Mouse (Mus musculus) CH12.LX (cell line): ENCODE data around the gene Slc15a3. TPM values are rescaled to one million over a fixed set of nuclear protein-coding genes. Genes with fewer than 3 reads are reported as not detected.

ENCODE experiments used
- DNase-seq: peaks from one replicate; pipeline ENCODE4 v3.0.0-alpha.2; 2013; ENCODE audit errors: extremely low read depth
- H3K27ac ChIP-seq: 2 replicates; pipeline ENCODE4 v1.5.1; 2012; ENCODE audit warnings: low read depth, mild to moderate bottlenecking, control low read depth, moderate library complexity; ENCODE audit not compliant: insufficient read depth
- H3K27me3 ChIP-seq: replicated peaks from 2 replicates; pipeline ENCODE3; 2012; ENCODE audit warnings: inconsistent platforms
- H3K36me3 ChIP-seq, 2 experiments: replicated peaks in 1 of 2; 2 replicates each; pipeline versions ENCODE3 to v1.6.1; 2012; ENCODE audit warnings: inconsistent platforms in 1 of 2, low read length in 1 of 2, mild to moderate bottlenecking in 1 of 2, mixed read lengths in 1 of 2, moderate library complexity in 1 of 2; ENCODE audit not compliant: control insufficient read depth in 1 of 2, insufficient read depth in 1 of 2
- H3K4me1 ChIP-seq, 2 experiments: 2 replicates each; pipeline ENCODE4 v1.6.1; 2012; ENCODE audit warnings: inconsistent platforms in 1 of 2, moderate library complexity in 1 of 2; ENCODE audit not compliant: insufficient read depth in 2 of 2, control insufficient read depth in 1 of 2
- H3K4me2 ChIP-seq: 2 replicates; pipeline ENCODE4 v1.6.1; 2012; ENCODE audit warnings: low read depth, mild to moderate bottlenecking, control low read depth; ENCODE audit not compliant: poor library complexity, insufficient read depth, severe bottlenecking
- H3K4me3 ChIP-seq, 3 experiments: fragments of 150-350 bp in 1 of 3; sonication (generic) in 1 of 3; replicated peaks in 1 of 3; 2 replicates each; pipeline versions ENCODE3 to v1.5.1; 2011 to 2012; ENCODE audit warnings: low read depth in 2 of 3, low read length in 2 of 3, mild to moderate bottlenecking in 2 of 3, moderate library complexity in 2 of 3, control low read depth in 1 of 3, improper control_type of control experiment in 1 of 3, inconsistent platforms in 1 of 3, mixed read lengths in 1 of 3; ENCODE audit not compliant: poor library complexity in 1 of 3
- H3K79me2 ChIP-seq: replicated peaks from 2 replicates; pipeline ENCODE4 v1.6.1; 2012; ENCODE audit warnings: mild to moderate bottlenecking, moderate library complexity; ENCODE audit not compliant: control insufficient read depth, poor library complexity, insufficient read depth, severe bottlenecking; ENCODE audit errors: extremely low read depth
- H3K9ac ChIP-seq: 2 replicates; pipeline ENCODE4 v1.6.1; 2012; ENCODE audit warnings: low read depth, mild to moderate bottlenecking, control low read depth, moderate library complexity; ENCODE audit not compliant: insufficient read depth
- H3K9me3 ChIP-seq: replicated peaks from 2 replicates; pipeline ENCODE3; 2012; ENCODE audit warnings: low read length, inconsistent platforms, mixed read lengths
- CHD1 ChIP-seq: IDR thresholded peaks from 2 replicates; pipeline ENCODE4 v1.6.1; 2012; ENCODE audit warnings: low read depth, low read length, improper control_type of control experiment, inconsistent platforms
- CHD2 ChIP-seq: IDR thresholded peaks from 2 replicates; pipeline ENCODE4 v1.6.1; 2011; ENCODE audit warnings: low read length, improper control_type of control experiment
- E2F4 ChIP-seq: IDR thresholded peaks from 2 replicates; pipeline ENCODE4 v1.6.1; 2011; ENCODE audit warnings: low read depth, low read length, improper control_type of control experiment; ENCODE audit not compliant: insufficient replicate concordance
- ELF1 ChIP-seq: IDR thresholded peaks from 2 replicates; pipeline ENCODE4 v1.6.1; 2014; ENCODE audit warnings: low read depth, mild to moderate bottlenecking, inconsistent platforms, low read length, improper control_type of control experiment
- ETS1 ChIP-seq: conservative IDR thresholded peaks from 2 replicates; pipeline ENCODE4 v1.6.1; 2012; ENCODE audit warnings: low read depth, mild to moderate bottlenecking, inconsistent platforms, low read length, improper control_type of control experiment, moderate library complexity
- GABPA ChIP-seq: IDR thresholded peaks from 2 replicates; pipeline ENCODE4 v1.6.1; 2012; ENCODE audit warnings: low read depth, low read length, improper control_type of control experiment, inconsistent platforms; ENCODE audit not compliant: insufficient replicate concordance
- IRF4 ChIP-seq: IDR thresholded peaks from 2 replicates; pipeline ENCODE4 v1.6.1; 2014; ENCODE audit warnings: low read depth, mild to moderate bottlenecking, inconsistent platforms, low read length, improper control_type of control experiment
- JUN ChIP-seq: IDR thresholded peaks from 2 replicates; pipeline ENCODE4 v1.6.1; 2011; ENCODE audit warnings: low read depth, mild to moderate bottlenecking, low read length, improper control_type of control experiment, moderate library complexity; ENCODE audit not compliant: insufficient read depth
- JUND ChIP-seq: conservative IDR thresholded peaks from 2 replicates; pipeline ENCODE4 v1.6.1; 2011; ENCODE audit warnings: low read depth, low read length, improper control_type of control experiment
- KAT2A ChIP-seq: IDR thresholded peaks from 2 replicates; pipeline ENCODE4 v1.6.1; 2012; ENCODE audit warnings: low read length, improper control_type of control experiment, inconsistent platforms; ENCODE audit not compliant: insufficient replicate concordance
- MAX ChIP-seq: IDR thresholded peaks from 2 replicates; pipeline ENCODE4 v1.6.1; 2011; ENCODE audit warnings: low read length, improper control_type of control experiment
- MAZ ChIP-seq: IDR thresholded peaks from 2 replicates; pipeline ENCODE4 v1.6.1; 2012; ENCODE audit warnings: low read depth, mild to moderate bottlenecking, inconsistent platforms, low read length, improper control_type of control experiment, moderate library complexity
- MEF2A ChIP-seq: IDR thresholded peaks from 2 replicates; pipeline ENCODE4 v1.6.1; 2014; ENCODE audit warnings: low read depth, mild to moderate bottlenecking, inconsistent platforms, low read length, improper control_type of control experiment, borderline replicate concordance
- MXI1 ChIP-seq: IDR thresholded peaks from 2 replicates; pipeline ENCODE4 v1.6.1; 2011; ENCODE audit warnings: mild to moderate bottlenecking, low read depth, low read length, improper control_type of control experiment
- MYC ChIP-seq: IDR thresholded peaks from 2 replicates; pipeline ENCODE4 v1.6.1; 2011; ENCODE audit warnings: low read depth, mild to moderate bottlenecking, improper control_type of control experiment, low read length
- NRF1 ChIP-seq: IDR thresholded peaks from 2 replicates; pipeline ENCODE4 v1.6.1; 2014; ENCODE audit warnings: low read depth, mild to moderate bottlenecking, inconsistent platforms, low read length, improper control_type of control experiment, moderate library complexity
- PAX5 ChIP-seq: IDR thresholded peaks from 2 replicates; pipeline ENCODE4 v1.6.1; 2012; ENCODE audit warnings: low read length, inconsistent platforms, mixed read lengths
- POLR2A ChIP-seq: IDR thresholded peaks from 2 replicates; pipeline ENCODE4 v1.6.1; 2011; ENCODE audit warnings: low read depth, mild to moderate bottlenecking, improper control_type of control experiment, low read length
- POLR2AphosphoS2 ChIP-seq: IDR thresholded peaks from 2 replicates; pipeline ENCODE4 v1.6.1; 2011; ENCODE audit warnings: low read depth, low read length, improper control_type of control experiment
- RAD21 ChIP-seq: IDR thresholded peaks from 2 replicates; pipeline ENCODE4 v1.6.1; 2011; ENCODE audit warnings: low read depth, mild to moderate bottlenecking, low read length, improper control_type of control experiment, moderate library complexity
- SMC3 ChIP-seq: IDR thresholded peaks from 2 replicates; pipeline ENCODE4 v1.6.1; 2011; ENCODE audit warnings: low read depth, low read length, improper control_type of control experiment
- TBP ChIP-seq: conservative IDR thresholded peaks from 2 replicates; pipeline ENCODE4 v1.6.1; 2011; ENCODE audit warnings: low read depth, low read length, improper control_type of control experiment
- TCF12 ChIP-seq: IDR thresholded peaks from 2 replicates; pipeline ENCODE4 v1.6.1; 2014; ENCODE audit warnings: low read depth, mild to moderate bottlenecking, inconsistent platforms, low read length, improper control_type of control experiment
- UBTF ChIP-seq: IDR thresholded peaks from 2 replicates; pipeline ENCODE4 v1.6.1; 2012; ENCODE audit warnings: low read depth, mild to moderate bottlenecking, inconsistent platforms, low read length, improper control_type of control experiment, moderate library complexity
- USF2 ChIP-seq: conservative IDR thresholded peaks from 2 replicates; pipeline ENCODE4 v1.6.1; 2011; ENCODE audit warnings: low read depth, low read length, improper control_type of control experiment
- ZC3H11A ChIP-seq: IDR thresholded peaks from 2 replicates; pipeline ENCODE4 v1.6.1; 2012; ENCODE audit warnings: low read depth, mild to moderate bottlenecking, inconsistent platforms, low read length, improper control_type of control experiment
- ZNF384 ChIP-seq: IDR thresholded peaks from 2 replicates; pipeline ENCODE4 v1.6.1; 2012; ENCODE audit warnings: low read depth, low read length, improper control_type of control experiment, inconsistent platforms
- dilution Hi-C: fragments of 300-500 bp; cut with MboI; formaldehyde crosslinking; loops from 2 replicates; pipeline ENCODE4 v1.14.3; 2020; ENCODE audit warnings: low sequenced_read_pairs; ENCODE audit not compliant: extremely low pct_unique_long_range_greater_than_20kb, extremely low pct_ligation_motif_present
- in situ Hi-C: fragments of 300-500 bp; cut with MboI; formaldehyde crosslinking; loops from 3 replicates; pipeline ENCODE4 v1.14.3; 2019; ENCODE audit warnings: low sequenced_read_pairs, low pct_ligation_motif_present, low pct_unique_long_range_greater_than_20kb, mixed read lengths
- polyA plus RNA-seq: library from polyadenylated mRNA; unstranded; fragments of >175 nt; gene quantifications from 2 replicates; pipeline ENCODE4 v1.2.1, GENCODE M21; 2012; ENCODE audit warnings: low read depth; ENCODE audit not compliant: insufficient read length
- total RNA-seq, 2 experiments: library from RNA; depleted of rRNA; stranded (reverse); fragments of 300-350 nt in 1 of 2; fragments of >200 nt in 1 of 2; gene quantifications; 2 replicates each; pipeline ENCODE4 v1.2.3; 2012 to 2014

The Slc15a3 gene
- total and polyA plus RNA-seq, 3 experiments, result 84.5 to 219 (median 94.3) TPM

- no peak overlapping the region for H3K4me2 ChIP-seq
- no peak for DNase-seq
- H3K27ac ChIP-seq, result no peak overlapping the region
- dilution Hi-C loops (no loop called here), in situ Hi-C loops (no loop called here)
- no peaks in the 10 kb centered on the region for H3K79me2 ChIP-seq
- no peak overlapping the region for H3K9ac ChIP-seq
- H3K27me3 ChIP-seq, result no peaks in the 10 kb centered on the region
- peaks cover 4 to 15% of the 10 kb centered on the region in 2 experiments for H3K4me1 ChIP-seq
- TF ChIP-seq KAT2A, result no peak
- TF ChIP-seq JUN, result no peak
- no peak for TF ChIP-seq ELF1
- no peak for TF ChIP-seq TBP
- no peak for TF ChIP-seq ZC3H11A
- TF ChIP-seq MAX, result no peak
- no peak for TF ChIP-seq RAD21
- TF ChIP-seq MEF2A, result no peak
- TF ChIP-seq IRF4, result no peak
- TF ChIP-seq MXI1, result no peak
- TF ChIP-seq SMC3, result no peak
- TF ChIP-seq TCF12, result no peak
- TF ChIP-seq POLR2AphosphoS2, result no peak
- no peak for TF ChIP-seq ETS1
- no peak for TF ChIP-seq JUND
- no peak for TF ChIP-seq USF2
- TF ChIP-seq NRF1, result no peak
- no peak for TF ChIP-seq CHD2
- no peak for TF ChIP-seq MYC
- TF ChIP-seq PAX5, result no peak
- H3K9me3 ChIP-seq, result no peaks in the 10 kb centered on the region
- H3K4me3 ChIP-seq, result no peak overlapping the region
- H3K36me3 ChIP-seq, result no peaks in the 10 kb centered on the region
Observed at GRCm38 (mm10) chr19:10805661-10806285, 33.8 kb upstream of the Slc15a3 start.

GRCm38 (mm10) chr19:10808524-10809233 is 30.8 kb upstream of the Slc15a3 start:
- in situ Hi-C loops (no loop called here), dilution Hi-C loops (no loop called here)
- Histone ChIP-seq H3K36me3 (no peaks in the 10 kb centered on the region), H3K4me3 (no peak overlapping the region), H3K79me2 (no peaks in the 10 kb centered on the region), H3K9me3 (no peaks in the 10 kb centered on the region), H3K4me1 (peaks cover 0 to 9% of the 10 kb centered on the region in 2 experiments; a peak in 3 of 4 replicates), H3K4me2 (no peak overlapping the region), H3K27ac (no peak overlapping the region)
- DNase-seq, result no peak
- TF ChIP-seq IRF4 (no peak), E2F4 (no peak), POLR2A (no peak), MAZ (no peak), PAX5 (no peak), MAX (no peak), SMC3 (no peak), MEF2A (no peak), ZNF384 (no peak), JUND (no peak), GABPA (no peak), NRF1 (no peak), MXI1 (no peak), ETS1 (no peak), UBTF (no peak), CHD1 (no peak), POLR2AphosphoS2 (no peak), CHD2 (no peak)
- TF ChIP-seq, all 38 proteins: peak for 0
- Histone ChIP-seq H3K27me3 (no peaks in the 10 kb centered on the region), H3K9ac (no peak overlapping the region)
